Mouse (Mus musculus): Measurements from ENCODE around the gene Arhgef16.

- no peak for TF ChIP-seq POLR2A (IDR thresholded peaks at IDR 0.05; ENCODE audit: low read depth, low read length)
- TF ChIP-seq CTCF (IDR thresholded peaks at IDR 0.05; ENCODE audit: borderline replicate concordance, insufficient read depth, low read length) = no peak
Observed at GRCm38 (mm10) chr4:154269520-154269919, 32.0 kb downstream of the Arhgef16 start.

Measured in embryonic fibroblast, embryonic 13.5 days (primary cell).